Mouse (Mus musculus): Measurements from ENCODE around the gene Gipr. TPM values are rescaled to one million over a fixed set of nuclear protein-coding genes. Genes with fewer than 3 reads are reported as not detected.

The Gipr gene
- polyA plus RNA-seq, 1 experiment, result 1.2 TPM

DNA sequence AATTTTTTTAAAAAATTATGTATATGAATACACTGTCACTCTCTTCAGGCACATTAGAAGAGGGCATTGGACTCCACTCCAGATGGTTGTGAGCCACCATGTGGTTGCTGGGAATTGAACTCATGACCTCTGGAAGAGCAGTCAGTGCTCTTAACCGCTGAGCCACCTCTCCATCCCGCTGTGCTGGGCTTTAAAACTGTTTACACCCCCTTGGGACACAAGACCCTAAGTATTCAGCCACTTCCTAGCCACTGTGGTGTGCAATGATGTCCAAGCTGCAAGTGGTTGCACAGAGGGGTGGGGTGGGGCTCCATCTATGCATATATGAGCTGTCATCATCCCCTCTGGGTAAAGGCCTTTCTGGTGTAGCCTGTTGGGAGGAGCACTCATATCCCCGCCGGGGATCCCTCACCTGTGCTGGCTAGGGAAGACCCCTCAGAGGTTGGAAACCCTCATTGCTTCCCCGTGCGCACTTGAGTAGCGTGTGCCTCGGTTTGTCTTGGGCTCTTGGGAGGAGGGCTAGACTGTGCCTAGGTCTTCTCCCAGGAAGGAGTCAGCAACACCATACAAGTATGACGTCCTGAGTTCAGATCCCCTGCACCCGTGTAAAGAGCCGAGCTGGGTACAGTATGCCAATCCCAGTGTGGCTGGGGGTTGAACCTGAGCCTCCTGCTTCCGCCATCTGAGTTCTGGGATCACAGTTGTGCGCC, 42.4 kb upstream of the Gipr start:
- Histone ChIP-seq H3K4me1 (peaks cover 38% of the 10 kb centered on the region), H3K9me3 (peaks cover 7% of the 10 kb centered on the region), H3K36me3 (replicated peaks; ENCODE audit: low read length) (peaks cover 50% of the 10 kb centered on the region), H3K27me3 (replicated peaks) (peaks cover 23% of the 10 kb centered on the region), H3K4me3 (replicated peaks) (no peak overlapping the region)
- TF ChIP-seq FLI1 (IDR thresholded peaks at IDR 0.05; ENCODE audit: low read length) (no peak), GATA1 (IDR thresholded peaks at IDR 0.05; ENCODE audit: borderline replicate concordance, low read length) (no peak)

DNA sequence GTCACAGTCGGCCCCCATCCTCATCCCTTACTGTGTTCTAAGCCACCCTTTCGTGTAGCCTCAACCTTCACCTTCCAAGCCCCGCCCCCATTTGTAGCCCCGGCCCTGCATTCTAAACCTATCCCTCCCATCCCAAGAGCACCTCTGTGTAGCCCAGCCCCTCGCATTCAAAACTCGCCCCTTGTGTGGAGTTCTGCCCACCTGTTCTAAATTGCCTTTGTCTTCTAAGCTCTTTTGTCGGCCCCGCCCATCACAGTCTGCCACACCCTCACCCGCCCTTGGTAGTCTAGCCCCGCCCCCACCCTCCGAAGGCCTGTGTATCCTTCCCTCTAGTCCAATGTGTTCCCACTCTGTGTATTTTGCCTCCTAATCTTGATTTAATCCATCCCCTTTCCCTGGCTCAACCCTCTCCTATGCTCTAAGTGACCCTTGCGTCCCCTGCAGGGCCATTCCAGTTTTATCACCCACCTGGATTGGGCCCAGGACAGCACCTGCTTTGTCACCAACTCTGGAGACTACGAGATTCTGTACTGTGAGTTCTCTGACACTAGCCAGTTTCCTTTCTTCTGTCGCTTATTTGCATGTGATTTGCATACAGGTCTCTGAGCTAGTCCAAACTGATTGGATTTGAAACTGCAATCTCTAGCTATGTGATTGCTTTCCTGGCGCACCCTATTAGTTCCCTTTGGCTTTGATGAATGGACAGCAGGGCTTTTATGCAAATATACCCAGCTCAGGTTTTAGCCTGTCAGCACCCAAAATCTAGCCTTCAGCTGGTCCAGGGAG, 36.3 kb upstream of the Gipr start:
- TF ChIP-seq GATA1 (IDR thresholded peaks at IDR 0.05; ENCODE audit: borderline replicate concordance, low read length), result no peak
- no peak for TF ChIP-seq FLI1 (IDR thresholded peaks at IDR 0.05; ENCODE audit: low read length)
- no peaks in the 10 kb centered on the region; the same call in none of the 2 replicates for H3K4me1 ChIP-seq
- H3K4me3 ChIP-seq (replicated peaks), result no peak overlapping the region
- no peaks in the 10 kb centered on the region for H3K9me3 ChIP-seq
- no peaks in the 10 kb centered on the region for H3K27me3 ChIP-seq (replicated peaks)
- peaks cover 98% of the 10 kb centered on the region for H3K36me3 ChIP-seq (replicated peaks; ENCODE audit: low read length)

DNA sequence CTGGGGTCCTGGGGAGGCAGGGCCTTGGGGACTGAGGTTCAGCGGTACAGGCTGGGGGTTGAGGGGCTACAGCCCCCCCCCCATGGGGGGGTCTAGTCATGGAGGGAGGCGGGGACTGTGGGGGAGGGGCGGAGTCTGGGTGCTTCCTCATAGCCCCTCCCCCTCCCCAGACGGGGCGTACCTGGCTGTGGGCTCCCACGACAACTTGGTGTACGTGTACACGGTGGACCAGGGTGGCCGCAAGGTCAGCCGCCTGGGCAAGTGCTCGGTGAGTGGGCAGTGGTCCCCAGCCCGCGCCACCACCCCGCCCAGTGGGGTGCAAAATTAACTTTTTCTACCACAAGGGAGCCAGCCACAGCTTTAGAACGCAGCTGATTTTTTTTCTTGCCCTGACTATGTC, 35.7 kb upstream of the Gipr start:
- H3K4me1 ChIP-seq, result peaks cover 1% of the 10 kb centered on the region
- H3K27me3 ChIP-seq (replicated peaks), result no peaks in the 10 kb centered on the region
- no peak overlapping the region for H3K4me3 ChIP-seq (replicated peaks)
- no peak for TF ChIP-seq FLI1 (IDR thresholded peaks at IDR 0.05; ENCODE audit: low read length)
- peaks cover 98% of the 10 kb centered on the region for H3K36me3 ChIP-seq (replicated peaks; ENCODE audit: low read length)
- H3K9me3 ChIP-seq, result no peaks in the 10 kb centered on the region

DNA sequence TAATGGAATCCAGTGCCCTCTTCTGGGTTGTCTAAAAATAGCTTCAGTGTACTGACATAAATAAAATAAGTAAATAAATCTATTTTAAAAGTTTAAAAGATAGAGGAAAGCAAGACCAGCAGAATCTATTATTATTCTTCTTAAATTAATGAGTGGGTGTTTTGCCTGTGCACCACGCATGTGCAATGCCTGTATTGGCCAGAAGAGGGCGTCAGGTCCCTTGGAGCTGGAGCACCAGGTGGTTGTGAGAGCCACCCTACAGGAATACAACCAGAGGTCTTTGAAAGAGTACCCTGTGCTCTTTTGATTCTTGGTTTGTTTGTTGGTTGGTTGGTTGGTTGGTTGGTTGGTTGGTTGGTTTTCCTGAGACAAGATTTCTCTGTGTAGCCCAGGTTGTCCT, 32.1 kb upstream of the Gipr start:
- Histone ChIP-seq H3K4me3 (replicated peaks) (no peak overlapping the region), H3K9me3 (peaks cover 12% of the 10 kb centered on the region), H3K27me3 (replicated peaks) (no peaks in the 10 kb centered on the region), H3K36me3 (replicated peaks; ENCODE audit: low read length) (peaks cover 100% of the 10 kb centered on the region), H3K4me1 (peaks cover 10% of the 10 kb centered on the region)
- TF ChIP-seq GATA1 (IDR thresholded peaks at IDR 0.05; ENCODE audit: borderline replicate concordance, low read length), result no peak
- no peak for TF ChIP-seq FLI1 (IDR thresholded peaks at IDR 0.05; ENCODE audit: low read length)

DNA sequence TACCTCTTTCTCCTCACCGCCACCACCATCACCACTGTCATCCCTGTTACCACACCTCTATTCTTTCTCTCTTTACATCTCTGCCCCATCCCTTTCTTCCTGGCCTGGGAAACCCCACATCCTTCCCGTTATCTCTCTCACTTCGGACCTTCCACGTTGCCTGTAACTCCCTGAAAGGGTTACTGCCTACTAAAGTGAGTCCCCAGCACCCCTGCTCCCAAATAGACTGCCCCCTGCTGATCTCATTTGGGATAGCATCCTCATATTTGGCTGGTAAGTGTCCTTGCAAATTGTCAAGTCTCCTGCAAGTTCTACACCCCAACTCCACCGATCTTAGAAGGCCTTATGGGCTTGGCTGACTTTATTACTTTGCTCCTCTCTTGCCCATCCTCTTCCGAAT, 30.7 kb upstream of the Gipr start:
- TF ChIP-seq GATA1 (IDR thresholded peaks at IDR 0.05; ENCODE audit: borderline replicate concordance, low read length), result no peak
- TF ChIP-seq FLI1 (IDR thresholded peaks at IDR 0.05; ENCODE audit: low read length), result no peak
- H3K4me3 ChIP-seq (replicated peaks), result no peak overlapping the region
- H3K36me3 ChIP-seq (replicated peaks; ENCODE audit: low read length), result peaks cover 98% of the 10 kb centered on the region
- peaks cover 13% of the 10 kb centered on the region for H3K4me1 ChIP-seq
- H3K9me3 ChIP-seq, result peaks cover 12% of the 10 kb centered on the region
- no peaks in the 10 kb centered on the region for H3K27me3 ChIP-seq (replicated peaks)

DNA sequence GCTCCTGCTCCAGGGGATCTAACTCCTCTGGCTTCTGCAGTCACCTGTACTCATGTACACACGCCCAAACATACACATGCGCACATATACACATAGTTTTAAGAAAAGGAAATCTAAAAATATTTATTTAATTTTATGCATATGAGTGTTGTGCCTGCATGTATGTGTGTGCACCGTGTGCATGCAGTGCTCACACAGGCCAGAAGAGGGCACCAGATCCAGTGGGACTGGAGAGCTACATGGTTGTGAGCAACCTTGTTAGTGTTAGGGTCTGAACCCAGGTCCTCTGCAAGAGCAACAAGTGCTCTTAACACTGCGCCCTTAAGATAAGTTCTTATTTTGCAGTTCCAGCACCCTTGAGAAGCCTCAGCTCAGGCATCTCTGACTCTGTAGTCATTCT, 28.7 kb upstream of the Gipr start:
- H3K4me1 ChIP-seq, result peaks cover 21% of the 10 kb centered on the region
- peaks cover 12% of the 10 kb centered on the region for H3K9me3 ChIP-seq
- H3K27me3 ChIP-seq (replicated peaks), result no peaks in the 10 kb centered on the region
- H3K4me3 ChIP-seq (replicated peaks), result no peak overlapping the region
- TF ChIP-seq GATA1 (IDR thresholded peaks at IDR 0.05; ENCODE audit: borderline replicate concordance, low read length), result no peak
- TF ChIP-seq FLI1 (IDR thresholded peaks at IDR 0.05; ENCODE audit: low read length), result no peak
- H3K36me3 ChIP-seq (replicated peaks; ENCODE audit: low read length), result peaks cover 98% of the 10 kb centered on the region

DNA sequence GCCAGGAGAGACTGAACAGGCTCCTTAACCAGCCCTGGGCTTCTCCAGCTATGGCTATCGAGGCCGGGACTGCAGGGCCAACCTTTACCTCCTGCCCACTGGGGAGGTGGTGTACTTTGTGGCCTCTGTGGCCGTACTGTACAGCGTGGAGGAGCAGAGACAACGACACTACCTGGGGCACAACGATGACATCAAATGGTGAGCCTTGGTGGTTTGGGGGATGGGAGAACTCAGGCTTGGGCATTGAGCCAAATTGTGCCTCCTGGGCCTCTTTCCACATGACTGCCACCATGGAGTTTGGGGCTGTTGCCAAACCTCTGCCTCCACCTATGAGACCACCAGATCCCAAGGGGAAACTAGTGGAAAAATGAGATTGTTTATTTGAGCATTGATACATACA, 18.8 kb upstream of the Gipr start:
- peaks cover 54% of the 10 kb centered on the region for H3K4me1 ChIP-seq
- H3K27me3 ChIP-seq (replicated peaks), result no peaks in the 10 kb centered on the region
- H3K4me3 ChIP-seq (replicated peaks), result no peak overlapping the region
- H3K9me3 ChIP-seq, result no peaks in the 10 kb centered on the region
- TF ChIP-seq GATA1 (IDR thresholded peaks at IDR 0.05; ENCODE audit: borderline replicate concordance, low read length), result no peak
- TF ChIP-seq FLI1 (IDR thresholded peaks at IDR 0.05; ENCODE audit: low read length), result no peak
- peaks cover 69% of the 10 kb centered on the region for H3K36me3 ChIP-seq (replicated peaks; ENCODE audit: low read length)

DNA sequence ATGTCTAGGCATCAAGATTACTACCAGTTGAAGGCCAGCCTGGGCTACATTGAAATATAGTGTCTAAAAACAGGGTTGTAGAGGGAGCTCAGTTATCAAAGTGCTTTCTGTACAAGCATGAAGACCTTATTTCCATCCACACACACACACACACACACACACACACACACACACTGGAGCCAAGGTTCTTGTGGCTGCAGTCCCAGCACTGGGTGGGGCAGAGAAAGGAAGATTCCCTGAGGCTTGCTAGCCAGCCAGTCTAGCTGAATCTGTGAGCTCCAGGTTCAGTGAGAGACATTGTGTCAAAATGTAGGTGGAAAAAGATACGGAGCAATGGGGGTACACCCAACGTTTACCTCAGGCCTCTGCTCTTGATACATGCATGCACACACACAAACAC, 18.3 kb upstream of the Gipr start:
- Histone ChIP-seq H3K36me3 (replicated peaks; ENCODE audit: low read length) (peaks cover 68% of the 10 kb centered on the region), H3K9me3 (no peaks in the 10 kb centered on the region)
- TF ChIP-seq GATA1 (IDR thresholded peaks at IDR 0.05; ENCODE audit: borderline replicate concordance, low read length), result no peak
- TF ChIP-seq FLI1 (IDR thresholded peaks at IDR 0.05; ENCODE audit: low read length), result no peak

DNA sequence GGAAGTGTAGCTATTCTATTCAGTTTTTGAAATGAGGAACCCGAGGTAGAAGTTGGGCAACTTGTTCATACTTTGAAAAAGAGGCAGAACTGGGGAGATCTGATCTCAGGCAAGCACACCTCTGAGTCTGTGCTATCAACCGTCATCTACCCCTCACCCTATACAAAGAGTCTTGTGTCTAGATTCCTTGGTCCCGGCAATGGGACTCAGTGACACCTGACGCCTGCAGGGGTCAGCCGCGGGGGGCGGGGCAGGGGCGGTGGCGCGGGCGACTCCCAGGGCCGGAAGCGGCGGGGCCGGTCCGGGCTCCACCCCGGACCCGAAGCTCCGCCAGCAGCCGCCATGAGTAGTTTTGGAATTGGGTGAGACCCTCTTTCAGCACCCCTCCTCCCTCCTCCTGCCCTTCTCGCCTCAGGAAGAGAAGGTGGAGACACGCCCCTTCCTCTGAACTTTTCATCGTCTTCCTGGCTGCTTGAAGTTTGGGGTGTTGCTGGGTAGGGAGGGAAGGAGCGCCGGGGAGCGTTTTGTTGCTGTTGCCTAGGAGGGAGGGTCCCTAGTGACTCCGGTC, 15.0 kb upstream of the Gipr start:
- no peak for TF ChIP-seq FLI1 (IDR thresholded peaks at IDR 0.05; ENCODE audit: low read length)
- no peak for TF ChIP-seq GATA1 (IDR thresholded peaks at IDR 0.05; ENCODE audit: borderline replicate concordance, low read length)
- Histone ChIP-seq H3K4me3 (replicated peaks) (peak overlapping the region; percentile 97), H3K9me3 (no peaks in the 10 kb centered on the region), H3K4me1 (peaks cover 81% of the 10 kb centered on the region), H3K36me3 (replicated peaks; ENCODE audit: low read length) (peaks cover 38% of the 10 kb centered on the region), H3K27me3 (replicated peaks) (peaks cover 27% of the 10 kb centered on the region)

More for the DNA sequence above, 18.3 kb upstream of the Gipr start:
- Histone ChIP-seq H3K27me3 (replicated peaks) (peaks cover 2% of the 10 kb centered on the region), H3K4me3 (replicated peaks) (no peak overlapping the region), H3K4me1 (peaks cover 59% of the 10 kb centered on the region)

DNA sequence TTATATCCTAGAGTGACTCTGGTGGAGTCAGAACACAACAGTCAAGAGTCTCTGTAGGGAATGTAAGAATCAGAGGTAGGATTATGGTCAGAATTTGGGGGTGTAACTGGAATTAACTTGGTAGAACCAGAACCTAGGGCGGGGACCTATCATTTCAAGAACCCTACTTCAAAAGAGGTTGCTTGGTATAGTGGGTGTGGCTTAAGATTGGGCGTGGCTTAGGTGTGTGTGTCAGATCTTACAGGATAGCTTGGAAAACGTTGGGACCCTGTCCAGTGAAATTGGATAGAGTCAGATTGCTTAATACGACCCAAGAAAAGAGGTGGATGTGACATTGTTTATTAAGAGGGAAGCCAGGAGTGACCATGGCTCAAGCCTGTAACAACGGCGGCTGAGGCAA, 14.0 kb upstream of the Gipr start:
- Histone ChIP-seq H3K9me3 (no peaks in the 10 kb centered on the region), H3K4me3 (replicated peaks) (peak overlapping the region; percentile 89), H3K4me1 (peaks cover 87% of the 10 kb centered on the region), H3K36me3 (replicated peaks; ENCODE audit: low read length) (peaks cover 28% of the 10 kb centered on the region), H3K27me3 (replicated peaks) (peaks cover 34% of the 10 kb centered on the region)
- TF ChIP-seq FLI1 (IDR thresholded peaks at IDR 0.05; ENCODE audit: low read length) (no peak), GATA1 (IDR thresholded peaks at IDR 0.05; ENCODE audit: borderline replicate concordance, low read length) (no peak)
